In genomic region chr6:115808488-115809231, GRCm38 (mm10) we compare ENCODE assay signal across 8 mouse cellular contexts. TPM values are rescaled to one million over a fixed set of nuclear protein-coding genes. Genes with fewer than 3 reads are reported as not detected.
DNase-seq lines count a peak whose midpoint lies in the region; ATAC-seq lines count a peak whose summit lies in the region.

TSS of gene Rpl32 (minus strand) at chr6:115808747.

- DNase-seq in adipocyte (ENCODE audit: low spot score): peak; percentile 96
- peak; percentile 95 for DNase-seq in embryo, embryonic 10 days (ENCODE audit: low spot score)
- peak; percentile 81 for DNase-seq in gastrocnemius, postnatal 10 days
- peak; percentile 97 for DNase-seq in induced T-regulatory cell, adult 2 months (ENCODE audit: low read depth)
- DNase-seq in left cerebral cortex, adult 9 months (ENCODE audit: low spot score in 2 of 2): peak; percentile 65 to 86
- peak; percentile 87 for DNase-seq in right cerebral cortex, postnatal 14 days
- DNase-seq in urinary bladder, postnatal 36 days (ENCODE audit: low spot score in 2 of 2): peak; percentile 83 to 84

- ATAC-seq in megakaryocyte progenitor cell, adult 5-6 weeks (replicated peaks; ENCODE audit: poor library complexity): peak; percentile 84

RNA-seq across cellular contexts. Expression of gene Rpl32, which starts in this region (rescaled TPM):
- 1,000 to 10,000 TPM; 1,136 to 1,161 TPM for total RNA-seq in gastrocnemius, postnatal 10 days (2021)
- total RNA-seq in megakaryocyte progenitor cell, adult 5-6 weeks (2015): 4,905 and 5,125 TPM in 2 replicates
- 5,456 and 6,333 TPM in 2 replicates for total RNA-seq in megakaryocyte progenitor cell, adult 5-6 weeks (2017)

Comparison
In these comparisons a context has a peak if more than half of its experiments do, and no peak if none do; other contexts are left out.
1. Peak in every context shown above with its lines: DNase-seq and ATAC-seq.
2. RNA of gene Rpl32 (total RNA-seq): 4,905 to 6,333 TPM in megakaryocyte progenitor cell, adult 5-6 weeks; 1,136 to 1,161 TPM in gastrocnemius, postnatal 10 days; every median in the first group is over 4 times any median in the second.